Mouse (Mus musculus) midbrain, embryonic 12.5 days (tissue): Measurements from ENCODE around the gene Capn11. TPM values are rescaled to one million over a fixed set of nuclear protein-coding genes. Genes with fewer than 3 reads are reported as not detected.
A peak's percentile ranks its signal among the peaks of the same experiment; 100 is the strongest.
"Not testable (repeated sequence)": the region's sequence is repeated elsewhere in the genome, so short reads cannot be mapped to it uniquely, and the experiment has no call there.

Experiments used
- ATAC-seq: fragments of 200-750 bp; cut with Nextera tagmentation; 2 replicates; pipeline ENCODE4 v1.8.0; 2017; ENCODE audit warnings: low read depth, moderate TSS enrichment, moderate library complexity; ENCODE audit not compliant: low FRiP score
- H3K27ac ChIP-seq: fragments of 300-500 bp; sonication (generic); replicated peaks from 2 replicates; pipeline ENCODE4 v1.5.1; 2016; ENCODE audit warnings: mild to moderate bottlenecking
- H3K27me3 ChIP-seq: fragments of 300-500 bp; sonication (generic); 2 replicates; pipeline ENCODE4 v1.6.1; 2016; ENCODE audit warnings: mild to moderate bottlenecking
- H3K36me3 ChIP-seq: fragments of 300-500 bp; sonication (generic); 2 replicates; pipeline ENCODE4 v1.6.1; 2016
- H3K4me1 ChIP-seq: fragments of 300-500 bp; sonication (generic); 2 replicates; pipeline ENCODE4 v1.6.1; 2016
- H3K4me2 ChIP-seq: fragments of 300-500 bp; sonication (generic); replicated peaks from 2 replicates; pipeline ENCODE4 v1.6.1; 2016; ENCODE audit warnings: mild to moderate bottlenecking, moderate library complexity
- H3K4me3 ChIP-seq: fragments of 300-500 bp; sonication (generic); 2 replicates; pipeline ENCODE4 v1.5.1; 2016; ENCODE audit warnings: mild to moderate bottlenecking
- H3K9ac ChIP-seq: fragments of 300-500 bp; sonication (generic); replicated peaks from 2 replicates; pipeline ENCODE4 v1.6.1; 2016; ENCODE audit warnings: mild to moderate bottlenecking, moderate library complexity
- H3K9me3 ChIP-seq: fragments of 300-500 bp; sonication (generic); 2 replicates; pipeline ENCODE4 v1.6.1; 2016; ENCODE audit warnings: mild to moderate bottlenecking
- WGBS: fragments of 180-500 bp; shearing (Covaris S2); methylation state at CpG from one replicate; pipeline ENCODE4 v1.1.7; 2016; 5-methylcytosine and 5-hydroxymethylcytosine counted together
- polyA plus RNA-seq: library from polyadenylated mRNA; unstranded; fragments of >200 nt; fragmentation: Nextera tagmentation; extraction: Ambion mirVana; gene quantifications from 2 replicates; pipeline ENCODE4 v1.2.1, GENCODE M21; 2016

Capn11 gene
- polyA plus RNA-seq, 1 experiment from 2014 or later, result 1.4 TPM

DNA sequence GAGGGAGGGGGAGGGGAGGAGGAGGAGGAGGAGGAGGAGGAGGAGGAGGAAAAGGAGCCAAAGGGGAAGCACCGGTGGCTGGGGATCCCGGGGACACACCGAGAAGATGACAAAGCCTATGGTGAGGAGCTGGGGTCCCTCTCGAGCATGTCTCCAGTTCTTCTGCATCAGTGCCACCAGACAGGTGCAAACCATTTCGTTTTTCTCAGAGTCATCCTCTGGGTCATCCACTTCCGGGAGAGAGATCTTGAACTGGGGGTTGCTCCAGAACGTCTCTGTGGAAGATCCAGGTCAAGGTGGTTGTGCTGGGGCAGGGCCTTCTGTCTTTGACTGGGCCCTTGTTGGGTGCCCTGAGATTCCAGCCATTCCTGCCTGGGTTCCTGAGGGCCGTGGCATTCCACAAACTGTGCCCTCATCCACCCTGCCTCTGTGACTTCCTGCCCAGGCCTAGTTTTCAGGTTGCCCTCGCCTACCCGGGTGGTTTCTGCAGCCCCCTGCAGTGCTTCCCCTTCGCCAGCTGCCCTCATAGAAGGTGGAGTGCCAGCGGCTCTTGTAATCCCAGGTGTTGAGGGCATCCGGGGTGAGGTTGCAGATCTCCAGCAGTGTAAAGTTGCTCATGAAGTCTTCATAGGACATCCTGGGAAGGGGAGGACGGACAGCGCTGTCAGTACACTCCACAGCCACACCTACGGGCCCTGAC lies 20.4 kb downstream of the Capn11 start:
- Histone ChIP-seq H3K4me3 (no peak overlapping the region), H3K9ac (no peak overlapping the region), H3K4me2 (no peak overlapping the region), H3K27me3 (no peaks in the 10 kb centered on the region), H3K36me3 (no peaks in the 10 kb centered on the region), H3K9me3 (no peaks in the 10 kb centered on the region), H3K4me1 (no peaks in the 10 kb centered on the region), H3K27ac (no peak overlapping the region)
- no peak for ATAC-seq
- 80% methylated on average over 16 of the region's 16 CpGs for WGBS

DNA sequence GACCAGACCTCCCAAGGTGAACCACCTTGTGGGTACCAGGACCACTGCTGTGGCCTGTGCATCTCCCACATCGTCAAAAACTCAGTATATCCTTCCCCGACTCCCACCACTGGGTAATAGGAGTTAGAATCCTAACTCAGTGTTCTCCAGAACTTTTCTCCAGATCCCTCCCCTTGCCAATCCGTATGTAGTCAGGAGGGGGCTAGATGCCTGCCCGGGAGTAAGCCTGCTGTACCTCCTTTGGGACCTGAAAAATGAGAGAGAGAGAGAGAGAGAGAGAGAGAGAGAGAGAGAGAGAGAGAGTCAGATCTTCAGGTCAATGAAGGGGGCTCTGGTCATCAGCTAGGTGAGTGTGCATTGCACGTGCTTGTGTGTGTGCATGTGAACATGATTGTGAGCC lies 25.1 kb downstream of the Capn11 start:
- no peak for ATAC-seq
- peaks cover 12% of the 10 kb centered on the region for H3K4me1 ChIP-seq
- no peak overlapping the region for H3K4me2 ChIP-seq
- 0 out of 2 replicates have a peak, but pooled peaks cover 12% of the 10 kb centered on the region for H3K27me3 ChIP-seq
- no peak overlapping the region for H3K4me3 ChIP-seq
- no peak overlapping the region for H3K27ac ChIP-seq
- no peaks in the 10 kb centered on the region for H3K36me3 ChIP-seq
- WGBS, result 83% methylated on average over 5 of the region's 5 CpGs
- no peak overlapping the region for H3K9ac ChIP-seq
- no peaks in the 10 kb centered on the region for H3K9me3 ChIP-seq

DNA sequence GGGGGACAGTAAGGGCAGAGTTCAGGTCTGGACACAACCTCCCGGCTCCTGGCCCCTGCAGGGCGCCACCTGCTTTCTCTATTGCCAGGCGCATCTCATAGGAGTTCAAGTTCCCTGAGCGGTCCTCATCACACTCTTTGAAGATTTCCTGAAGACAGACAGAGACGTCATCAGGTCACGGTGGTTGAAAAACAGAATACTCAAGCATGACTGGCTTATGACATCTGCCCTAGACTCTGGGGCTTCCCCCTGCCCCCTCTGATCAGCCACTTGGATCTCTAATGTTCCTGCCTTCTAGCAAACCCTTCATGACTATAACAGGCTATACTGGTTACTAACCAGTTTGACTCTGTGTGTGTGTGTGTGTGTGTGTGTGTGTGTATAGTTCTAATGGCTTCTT lies 27.2 kb downstream of the Capn11 start:
- Histone ChIP-seq H3K4me2 (no peak overlapping the region), H3K9me3 (no peaks in the 10 kb centered on the region), H3K4me3 (no peak overlapping the region), H3K36me3 (no peaks in the 10 kb centered on the region), H3K9ac (no peak overlapping the region), H3K27me3 (0 out of 2 replicates have a peak, but pooled peaks cover 12% of the 10 kb centered on the region), H3K27ac (no peak overlapping the region), H3K4me1 (peaks cover 12% of the 10 kb centered on the region)
- no peak for ATAC-seq
- 82% methylated on average over 6 of the region's 6 CpGs for WGBS

DNA sequence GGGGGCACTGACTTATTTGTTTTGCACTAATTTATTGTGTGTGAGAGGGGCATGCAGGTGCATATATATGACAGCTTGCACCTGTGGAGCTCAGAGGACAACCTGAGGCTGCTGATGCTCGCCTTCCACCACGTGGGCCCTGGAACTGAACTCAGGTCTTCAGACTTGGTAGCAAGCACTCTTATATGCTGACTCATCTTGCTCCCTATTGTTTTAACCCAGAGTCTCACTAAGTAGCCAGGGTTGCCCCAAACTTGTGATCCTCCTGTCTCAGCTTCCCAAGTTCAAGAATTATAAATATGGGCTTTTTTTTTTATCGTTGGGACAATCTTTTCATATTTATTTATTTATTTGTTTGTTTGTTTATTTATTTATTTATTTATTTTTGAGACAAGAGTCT lies 28.1 kb downstream of the Capn11 start:
- H3K27me3 ChIP-seq, result 0 out of 2 replicates have a peak, but pooled peaks cover 12% of the 10 kb centered on the region
- H3K27ac ChIP-seq, result no peak overlapping the region
- 53% methylated on average over 3 of the region's 3 CpGs for WGBS
- peak overlapping the region; percentile 45 for H3K4me3 ChIP-seq
- peak overlapping the region; percentile 69 for H3K4me2 ChIP-seq
- H3K9ac ChIP-seq, result no peak overlapping the region
- ATAC-seq, result no peak; the same call in 1 of the 2 replicates
- no peaks in the 10 kb centered on the region for H3K36me3 ChIP-seq
- H3K9me3 ChIP-seq, result no peaks in the 10 kb centered on the region
- peaks cover 16% of the 10 kb centered on the region for H3K4me1 ChIP-seq

DNA sequence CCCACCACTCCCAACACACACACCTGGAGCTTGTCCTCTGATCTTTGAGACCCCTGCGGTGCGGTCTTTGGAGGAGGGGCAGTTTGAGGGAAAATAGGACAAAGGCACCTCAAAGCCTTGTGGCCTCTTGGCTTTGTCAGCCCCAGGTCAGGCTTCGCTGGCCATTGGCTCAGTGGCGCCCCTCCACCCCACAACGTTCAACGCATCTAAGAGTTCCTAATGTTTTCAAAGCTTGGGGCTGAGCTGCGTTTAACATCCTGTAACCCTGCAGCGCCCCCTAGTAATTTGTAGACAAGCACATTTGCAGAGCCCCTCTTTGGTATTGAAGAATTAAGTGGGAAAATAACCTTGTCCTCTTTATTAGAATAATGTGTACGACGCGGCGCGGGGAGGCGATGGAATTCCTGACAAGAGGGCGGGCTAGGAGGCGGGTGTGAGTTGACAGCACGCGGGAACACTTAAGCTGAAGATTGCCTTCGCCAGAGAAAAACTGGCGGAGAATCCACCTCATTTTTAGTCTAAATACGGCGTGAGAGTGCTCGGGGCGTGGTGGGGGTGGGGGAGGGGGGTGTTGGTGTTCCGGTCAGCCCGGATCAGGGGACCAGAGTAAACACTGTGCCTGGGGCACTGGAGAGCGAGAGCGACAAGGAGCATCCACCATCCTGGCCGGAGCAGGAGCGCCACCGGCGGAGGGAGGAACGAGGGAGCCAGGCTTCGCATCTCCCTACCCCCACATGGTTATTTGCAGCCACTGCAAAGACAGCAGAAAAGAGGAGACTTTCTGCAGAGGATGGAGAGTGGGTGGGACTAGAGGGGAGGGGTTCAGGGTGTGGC lies 29.0 kb downstream of the Capn11 start:
- under 1% methylated on average over 34 of the region's 34 CpGs for WGBS
- Histone ChIP-seq H3K4me1 (peaks cover 16% of the 10 kb centered on the region), H3K9me3 (no peaks in the 10 kb centered on the region), H3K9ac (peak overlapping the region; percentile 54), H3K4me2 (peak overlapping the region; percentile 69), H3K27ac (peak overlapping the region; percentile 44), H3K4me3 (peak overlapping the region; percentile 45), H3K36me3 (no peaks in the 10 kb centered on the region), H3K27me3 (0 out of 2 replicates have a peak, but pooled peaks cover 12% of the 10 kb centered on the region)
- peak; percentile 83 for ATAC-seq

DNA sequence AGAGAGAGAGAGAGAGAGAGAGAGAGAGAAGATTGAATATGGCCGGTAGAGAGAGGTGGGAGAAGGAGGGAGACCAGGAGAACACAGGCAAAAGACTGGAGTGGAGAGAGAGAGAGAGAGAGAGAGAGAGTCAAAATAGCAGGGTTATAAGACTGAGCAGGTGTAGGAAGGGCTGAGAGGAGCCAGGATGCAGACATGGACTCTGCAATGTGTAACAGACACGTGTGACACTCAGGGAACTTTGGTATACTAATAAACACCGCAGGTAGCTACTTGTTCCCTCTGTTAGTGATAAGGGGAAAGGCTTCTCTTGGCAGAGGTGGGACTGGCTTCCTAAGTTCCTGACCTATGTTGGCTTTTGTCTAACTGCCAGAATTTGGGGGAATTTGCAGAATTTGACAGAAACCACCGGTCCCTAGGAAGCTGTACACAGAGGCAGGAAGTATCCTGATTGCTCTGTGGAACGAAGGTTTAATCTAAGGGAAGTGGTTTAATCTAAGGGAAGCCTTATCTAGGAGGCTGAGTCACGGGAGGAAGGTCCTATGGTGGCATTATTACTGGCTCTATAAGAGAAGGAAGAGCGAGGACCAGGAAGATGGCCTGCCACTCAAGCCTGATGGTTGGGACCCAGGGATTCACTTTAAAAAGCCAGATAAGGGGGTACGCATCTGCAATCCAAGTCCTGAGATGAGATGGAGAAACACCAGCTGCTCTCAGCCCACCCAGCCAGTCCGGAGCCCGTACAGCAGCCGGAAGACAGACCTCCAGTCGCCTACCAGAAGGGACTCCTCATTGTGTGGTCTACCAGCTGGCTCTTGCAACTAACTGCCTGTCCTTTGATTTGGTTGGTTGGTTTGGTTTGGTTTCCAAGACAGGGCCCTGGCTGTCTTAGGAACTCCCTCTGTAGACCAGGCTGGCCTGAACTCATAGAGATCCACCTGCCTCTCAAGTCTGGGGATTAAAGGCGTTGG lies 30.0 kb downstream of the Capn11 start:
- H3K4me1 ChIP-seq, result peaks cover 16% of the 10 kb centered on the region
- peak overlapping the region; percentile 69 for H3K4me2 ChIP-seq
- 0 out of 2 replicates have a peak overlapping the region, but pooled peaks have one; percentile 45 for H3K4me3 ChIP-seq
- no peaks in the 10 kb centered on the region for H3K36me3 ChIP-seq
- 0 out of 2 replicates have a peak overlapping the region, but pooled peaks have one; percentile 54 for H3K9ac ChIP-seq
- no peaks in the 10 kb centered on the region for H3K9me3 ChIP-seq
- ATAC-seq, result peak; percentile 20; the same call in 1 of the 2 replicates
- 74% methylated on average over 13 of the region's 13 CpGs for WGBS
- H3K27ac ChIP-seq, result no peak overlapping the region
- H3K27me3 ChIP-seq, result 0 out of 2 replicates have a peak, but pooled peaks cover 12% of the 10 kb centered on the region

DNA sequence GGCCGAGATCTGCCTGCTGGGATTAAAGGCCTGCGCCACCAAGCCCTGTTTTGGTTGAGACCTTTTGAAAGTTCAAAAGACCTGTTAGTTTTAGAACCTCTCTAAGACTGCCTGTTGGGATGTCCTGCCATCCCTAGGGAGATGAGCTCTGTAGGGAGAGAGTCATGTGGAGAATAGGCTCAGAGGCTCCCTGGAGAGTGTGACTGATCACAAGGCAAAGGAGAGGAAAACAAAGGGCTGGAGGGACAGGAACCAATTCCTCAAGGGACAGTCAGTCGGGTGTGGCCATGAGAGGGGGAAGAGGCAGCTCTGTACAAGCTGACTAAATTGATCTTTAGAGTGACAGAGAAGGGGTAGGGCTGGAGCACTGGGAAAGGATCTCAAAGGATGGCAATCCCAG lies 31.0 kb downstream of the Capn11 start:
- peaks cover 16% of the 10 kb centered on the region for H3K4me1 ChIP-seq
- no peak for ATAC-seq
- no peak overlapping the region for H3K4me3 ChIP-seq
- H3K36me3 ChIP-seq, result no peaks in the 10 kb centered on the region
- H3K9ac ChIP-seq, result no peak overlapping the region
- 0 out of 2 replicates have a peak, but pooled peaks cover 12% of the 10 kb centered on the region for H3K27me3 ChIP-seq
- WGBS, result 18% methylated on average over 3 of the region's 3 CpGs
- H3K9me3 ChIP-seq, result no peaks in the 10 kb centered on the region
- H3K27ac ChIP-seq, result no peak overlapping the region
- H3K4me2 ChIP-seq, result no peak overlapping the region

DNA sequence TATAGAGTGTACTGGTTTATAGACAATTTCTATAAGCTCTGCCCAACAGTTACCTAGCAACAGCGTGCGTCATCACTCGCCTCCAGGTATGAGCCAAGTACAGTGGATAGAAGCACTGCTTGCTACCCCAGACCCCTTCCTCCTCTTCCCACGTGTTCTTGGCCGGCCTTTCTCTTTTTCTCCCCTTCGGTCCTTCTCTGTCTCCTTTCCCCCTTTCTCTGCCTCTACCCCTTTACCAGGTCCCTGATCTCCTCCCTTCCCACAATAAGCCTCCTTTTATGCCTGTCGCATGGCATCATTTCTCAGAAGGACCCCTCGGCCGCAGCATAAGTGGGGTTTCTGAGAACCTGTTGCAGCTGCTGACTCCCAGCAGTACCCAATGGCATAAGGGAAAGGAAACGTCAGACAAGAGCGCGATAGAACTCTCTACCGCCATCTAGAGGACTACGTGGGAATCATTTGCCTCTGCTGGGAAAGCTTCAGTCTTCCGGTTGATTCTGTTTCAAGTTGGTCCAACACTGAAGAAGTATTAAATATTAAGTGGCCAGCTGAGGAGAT lies 32.5 kb downstream of the Capn11 start:
- no peaks in the 10 kb centered on the region for H3K9me3 ChIP-seq
- H3K36me3 ChIP-seq, result no peaks in the 10 kb centered on the region
- H3K27ac ChIP-seq, result no peak overlapping the region
- H3K9ac ChIP-seq, result no peak overlapping the region
- peaks cover 16% of the 10 kb centered on the region for H3K4me1 ChIP-seq
- H3K27me3 ChIP-seq, result 0 out of 2 replicates have a peak, but pooled peaks cover 7% of the 10 kb centered on the region
- peak overlapping the region; percentile 38 for H3K4me2 ChIP-seq
- H3K4me3 ChIP-seq, result no peak overlapping the region
- 23% methylated on average over 15 of the region's 15 CpGs for WGBS
- ATAC-seq, result no peak

DNA sequence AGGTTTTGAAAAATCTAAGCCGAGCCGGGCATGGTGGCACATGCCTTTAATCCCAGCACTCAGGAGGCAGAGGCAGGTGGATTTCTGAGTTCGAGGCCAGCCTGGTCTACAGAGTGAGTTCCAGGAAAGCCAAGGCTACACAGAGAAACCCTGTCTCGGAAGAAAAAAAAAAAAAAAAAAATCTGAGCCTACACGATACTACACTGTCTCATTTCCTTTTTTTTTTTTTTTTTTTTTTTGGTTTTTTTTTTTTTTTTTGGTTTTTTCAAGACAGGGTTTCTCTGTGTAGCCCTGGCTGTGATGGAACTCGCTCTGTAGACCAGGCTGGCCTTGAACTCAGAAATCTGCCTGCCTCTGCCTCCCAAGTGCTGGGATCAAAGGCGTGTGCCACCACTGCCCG lies 35.7 kb downstream of the Capn11 start:
- not testable (repeated sequence) for H3K9me3 ChIP-seq, H3K4me2 ChIP-seq, H3K4me3 ChIP-seq, H3K36me3 ChIP-seq, ATAC-seq, H3K27me3 ChIP-seq, H3K9ac ChIP-seq, H3K27ac ChIP-seq
- H3K4me1 ChIP-seq, result peaks cover 13% of the 10 kb centered on the region
- 91% methylated on average over 8 of the region's 8 CpGs for WGBS

DNA sequence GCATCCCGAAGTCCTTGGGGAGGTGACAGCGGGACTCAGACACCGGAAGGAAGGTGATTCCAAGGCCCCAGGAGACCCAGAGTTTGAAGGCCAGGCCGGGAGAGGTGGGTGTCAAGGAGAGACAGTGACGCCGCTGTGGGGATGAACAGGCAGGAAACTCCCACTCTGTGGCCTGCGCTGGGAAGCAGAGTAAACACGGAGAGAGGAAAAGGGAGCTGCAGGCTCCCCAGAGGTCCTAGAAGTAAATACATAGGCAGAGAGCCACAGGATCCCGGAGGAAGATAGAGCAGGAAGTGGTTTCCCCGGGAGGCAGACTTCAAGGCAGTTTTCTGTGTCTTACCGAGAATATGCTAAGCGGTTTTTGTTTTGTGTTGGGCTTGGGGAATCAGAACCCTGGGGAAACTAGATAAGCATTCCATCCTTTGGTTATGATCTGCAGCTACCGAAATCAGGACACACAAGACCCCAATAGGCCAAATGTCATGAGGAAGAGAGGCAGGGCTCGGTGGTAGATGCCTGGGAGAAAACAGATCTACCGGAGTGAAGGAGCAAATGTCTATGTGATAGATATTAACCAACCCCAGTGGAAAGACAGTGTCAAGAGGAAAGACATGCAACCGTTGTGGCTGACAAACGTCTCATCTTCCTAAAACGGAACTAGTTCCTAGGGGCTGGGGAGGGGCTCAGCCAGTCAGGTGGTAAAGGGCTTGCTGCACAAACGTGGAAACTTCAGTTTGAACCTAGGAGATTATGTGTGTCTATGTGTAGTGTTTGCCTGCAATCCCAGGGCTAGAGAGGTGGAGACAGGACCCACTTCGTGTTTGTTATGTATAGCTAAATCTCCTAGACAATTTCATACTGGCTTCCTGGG lies 39.5 kb downstream of the Capn11 start:
- H3K27me3 ChIP-seq, result no peaks in the 10 kb centered on the region
- 31% methylated on average over 20 of the region's 20 CpGs for WGBS
- ATAC-seq, result no peak
- H3K9ac ChIP-seq, result peak overlapping the region; percentile 39; the same call in 1 of the 2 replicates
- no peaks in the 10 kb centered on the region for H3K36me3 ChIP-seq
- H3K4me1 ChIP-seq, result peaks cover 8% of the 10 kb centered on the region
- no peaks in the 10 kb centered on the region for H3K9me3 ChIP-seq
- H3K27ac ChIP-seq, result no peak overlapping the region
- 0 out of 2 replicates have a peak overlapping the region, but pooled peaks have one; percentile 10 for H3K4me3 ChIP-seq
- peak overlapping the region; percentile 36 for H3K4me2 ChIP-seq
